Mouse (Mus musculus): ENCODE results near the gene Cyth3. TPM values are rescaled to one million over a fixed set of nuclear protein-coding genes. Genes with fewer than 3 reads are reported as not detected.

The Cyth3 gene
- polyA plus RNA-seq, 1 experiment from 2014 or later: 29.4 TPM

GRCm38 (mm10) chr5:143608175-143608574 is 14.1 kb upstream of the Cyth3 start:
- no peak for ATAC-seq (replicated peaks; ENCODE audit: low FRiP score)
- Histone ChIP-seq H3K27me3 (ENCODE audit: control insufficient read depth, insufficient read depth, low read length) (no peaks in the 10 kb centered on the region), H3K9me3 (ENCODE audit: control insufficient read depth, low read length) (no peaks in the 10 kb centered on the region), H3K36me3 (ENCODE audit: control insufficient read depth, insufficient read depth, low read length) (no peaks in the 10 kb centered on the region), H3K27ac (ENCODE audit: low read depth, low read length) (no peak overlapping the region), H3K4me3 (ENCODE audit: low read depth, low read length) (no peak overlapping the region), H3K4me2 (ENCODE audit: low read depth, low read length, severe bottlenecking) (no peak overlapping the region), H3K9ac (ENCODE audit: low read length) (no peak overlapping the region), H3K4me1 (replicated peaks; ENCODE audit: control insufficient read depth, insufficient read depth, low read length) (no peaks in the 10 kb centered on the region)
- WGBS: 96% methylated on average over 10 of the region's 10 CpGs
- no peak for DNase-seq (ENCODE audit: low spot score)

- H3K4me1 ChIP-seq (replicated peaks; ENCODE audit: control insufficient read depth, insufficient read depth, low read length): no peaks in the 10 kb centered on the region
- no peaks in the 10 kb centered on the region for H3K9me3 ChIP-seq (ENCODE audit: control insufficient read depth, low read length)
- H3K4me3 ChIP-seq (ENCODE audit: low read depth, low read length): no peak overlapping the region
- no peaks in the 10 kb centered on the region for H3K36me3 ChIP-seq (ENCODE audit: control insufficient read depth, insufficient read depth, low read length)
- H3K9ac ChIP-seq (ENCODE audit: low read length): no peak overlapping the region
- no peak overlapping the region for H3K4me2 ChIP-seq (ENCODE audit: low read depth, low read length, severe bottlenecking)
- no peak for DNase-seq (ENCODE audit: low spot score)
- no peaks in the 10 kb centered on the region for H3K27me3 ChIP-seq (ENCODE audit: control insufficient read depth, insufficient read depth, low read length)
- 78% methylated on average over 7 of the region's 7 CpGs for WGBS
- no peak for ATAC-seq (replicated peaks; ENCODE audit: low FRiP score)
- H3K27ac ChIP-seq (ENCODE audit: low read depth, low read length): no peak overlapping the region
Observed at GRCm38 (mm10) chr5:143611954-143612353, 10.3 kb upstream of the Cyth3 start.

GRCm38 (mm10) chr5:143613265-143613664 is 9.0 kb upstream of the Cyth3 start:
- Histone ChIP-seq H3K4me3 (ENCODE audit: low read depth, low read length) (no peak overlapping the region), H3K4me1 (replicated peaks; ENCODE audit: control insufficient read depth, insufficient read depth, low read length) (no peaks in the 10 kb centered on the region), H3K9me3 (ENCODE audit: control insufficient read depth, low read length) (no peaks in the 10 kb centered on the region), H3K36me3 (ENCODE audit: control insufficient read depth, insufficient read depth, low read length) (no peaks in the 10 kb centered on the region), H3K9ac (ENCODE audit: low read length) (no peak overlapping the region), H3K27ac (ENCODE audit: low read depth, low read length) (no peak overlapping the region), H3K27me3 (ENCODE audit: control insufficient read depth, insufficient read depth, low read length) (no peaks in the 10 kb centered on the region), H3K4me2 (ENCODE audit: low read depth, low read length, severe bottlenecking) (no peak overlapping the region)
- DNase-seq (ENCODE audit: low spot score): no peak
- WGBS: 77% methylated on average over 4 of the region's 4 CpGs
- no peak for ATAC-seq (replicated peaks; ENCODE audit: low FRiP score)

- ATAC-seq (replicated peaks; ENCODE audit: low FRiP score): no peak
- H3K4me3 ChIP-seq (ENCODE audit: low read depth, low read length): no peak overlapping the region
- H3K4me1 ChIP-seq (replicated peaks; ENCODE audit: control insufficient read depth, insufficient read depth, low read length): no peaks in the 10 kb centered on the region
- H3K4me2 ChIP-seq (ENCODE audit: low read depth, low read length, severe bottlenecking): no peak overlapping the region
- H3K36me3 ChIP-seq (ENCODE audit: control insufficient read depth, insufficient read depth, low read length): no peaks in the 10 kb centered on the region
- no peaks in the 10 kb centered on the region for H3K9me3 ChIP-seq (ENCODE audit: control insufficient read depth, low read length)
- no peak overlapping the region for H3K27ac ChIP-seq (ENCODE audit: low read depth, low read length)
- H3K9ac ChIP-seq (ENCODE audit: low read length): no peak overlapping the region
- DNase-seq (ENCODE audit: low spot score): no peak
- H3K27me3 ChIP-seq (ENCODE audit: control insufficient read depth, insufficient read depth, low read length): no peaks in the 10 kb centered on the region
- WGBS: 84% methylated on average over 5 of the region's 5 CpGs
Observed at GRCm38 (mm10) chr5:143614519-143614918, 7.7 kb upstream of the Cyth3 start.

GRCm38 (mm10) chr5:143615353-143615752 is 6.9 kb upstream of the Cyth3 start:
- no peaks in the 10 kb centered on the region for H3K4me1 ChIP-seq (replicated peaks; ENCODE audit: control insufficient read depth, insufficient read depth, low read length)
- H3K9ac ChIP-seq (ENCODE audit: low read length): no peak overlapping the region
- DNase-seq (ENCODE audit: low spot score): no peak
- no peak overlapping the region for H3K4me2 ChIP-seq (ENCODE audit: low read depth, low read length, severe bottlenecking)
- H3K36me3 ChIP-seq (ENCODE audit: control insufficient read depth, insufficient read depth, low read length): no peaks in the 10 kb centered on the region
- no peaks in the 10 kb centered on the region for H3K27me3 ChIP-seq (ENCODE audit: control insufficient read depth, insufficient read depth, low read length)
- no peak overlapping the region for H3K27ac ChIP-seq (ENCODE audit: low read depth, low read length)
- no peak for ATAC-seq (replicated peaks; ENCODE audit: low FRiP score)
- 75% methylated on average over 2 of the region's 2 CpGs for WGBS
- no peak overlapping the region for H3K4me3 ChIP-seq (ENCODE audit: low read depth, low read length)
- H3K9me3 ChIP-seq (ENCODE audit: control insufficient read depth, low read length): no peaks in the 10 kb centered on the region

- no peaks in the 10 kb centered on the region for H3K4me1 ChIP-seq (replicated peaks; ENCODE audit: control insufficient read depth, insufficient read depth, low read length)
- DNase-seq (ENCODE audit: low spot score): no peak
- H3K9ac ChIP-seq (ENCODE audit: low read length): no peak overlapping the region
- H3K27me3 ChIP-seq (ENCODE audit: control insufficient read depth, insufficient read depth, low read length): no peaks in the 10 kb centered on the region
- no peak overlapping the region for H3K27ac ChIP-seq (ENCODE audit: low read depth, low read length)
- H3K9me3 ChIP-seq (ENCODE audit: control insufficient read depth, low read length): no peaks in the 10 kb centered on the region
- ATAC-seq (replicated peaks; ENCODE audit: low FRiP score): no peak
- WGBS: 91% methylated on average over 4 of the region's 4 CpGs
- no peak overlapping the region for H3K4me3 ChIP-seq (ENCODE audit: low read depth, low read length)
- no peak overlapping the region for H3K4me2 ChIP-seq (ENCODE audit: low read depth, low read length, severe bottlenecking)
- H3K36me3 ChIP-seq (ENCODE audit: control insufficient read depth, insufficient read depth, low read length): no peaks in the 10 kb centered on the region
Observed at GRCm38 (mm10) chr5:143616116-143616515, 6.1 kb upstream of the Cyth3 start.

GRCm38 (mm10) chr5:143616657-143617329 is 5.5 kb upstream of the Cyth3 start:
- H3K27ac ChIP-seq (ENCODE audit: low read depth, low read length): no peak overlapping the region
- H3K4me1 ChIP-seq (replicated peaks; ENCODE audit: control insufficient read depth, insufficient read depth, low read length): peaks cover 2% of the 10 kb centered on the region; the same call in 1 of the 2 replicates
- no peak overlapping the region for H3K4me3 ChIP-seq (ENCODE audit: low read depth, low read length)
- no peak overlapping the region for H3K4me2 ChIP-seq (ENCODE audit: low read depth, low read length, severe bottlenecking)
- H3K9ac ChIP-seq (ENCODE audit: low read length): no peak overlapping the region
- H3K36me3 ChIP-seq (ENCODE audit: control insufficient read depth, insufficient read depth, low read length): no peaks in the 10 kb centered on the region
- ATAC-seq (replicated peaks; ENCODE audit: low FRiP score): no peak
- H3K27me3 ChIP-seq (ENCODE audit: control insufficient read depth, insufficient read depth, low read length): no peaks in the 10 kb centered on the region
- H3K9me3 ChIP-seq (ENCODE audit: control insufficient read depth, low read length): no peaks in the 10 kb centered on the region
- WGBS: 92% methylated on average over 3 of the region's 3 CpGs
- DNase-seq (ENCODE audit: low spot score): no peak

GRCm38 (mm10) chr5:143617487-143618209 is 4.6 kb upstream of the Cyth3 start:
- no peak overlapping the region for H3K4me2 ChIP-seq (ENCODE audit: low read depth, low read length, severe bottlenecking)
- H3K4me1 ChIP-seq (replicated peaks; ENCODE audit: control insufficient read depth, insufficient read depth, low read length): peaks cover 5% of the 10 kb centered on the region; the same call in 1 of the 2 replicates
- DNase-seq (ENCODE audit: low spot score) (no peak), ATAC-seq (replicated peaks; ENCODE audit: low FRiP score) (no peak)
- H3K27ac ChIP-seq (ENCODE audit: low read depth, low read length): no peak overlapping the region
- no peaks in the 10 kb centered on the region for H3K36me3 ChIP-seq (ENCODE audit: control insufficient read depth, insufficient read depth, low read length)
- no peaks in the 10 kb centered on the region for H3K9me3 ChIP-seq (ENCODE audit: control insufficient read depth, low read length)
- WGBS: 71% methylated on average over 10 of the region's 10 CpGs
- H3K27me3 ChIP-seq (ENCODE audit: control insufficient read depth, insufficient read depth, low read length): no peaks in the 10 kb centered on the region
- no peak overlapping the region for H3K4me3 ChIP-seq (ENCODE audit: low read depth, low read length)
- no peak overlapping the region for H3K9ac ChIP-seq (ENCODE audit: low read length)

GRCm38 (mm10) chr5:143618585-143618984 is 3.7 kb upstream of the Cyth3 start:
- ATAC-seq (replicated peaks; ENCODE audit: low FRiP score) (no peak), DNase-seq (ENCODE audit: low spot score) (no peak)
- Histone ChIP-seq H3K36me3 (ENCODE audit: control insufficient read depth, insufficient read depth, low read length) (no peaks in the 10 kb centered on the region), H3K4me1 (replicated peaks; ENCODE audit: control insufficient read depth, insufficient read depth, low read length) (peaks cover 7% of the 10 kb centered on the region; the same call in 1 of the 2 replicates), H3K27me3 (ENCODE audit: control insufficient read depth, insufficient read depth, low read length) (no peaks in the 10 kb centered on the region), H3K4me3 (ENCODE audit: low read depth, low read length) (no peak overlapping the region), H3K9ac (ENCODE audit: low read length) (no peak overlapping the region), H3K9me3 (ENCODE audit: control insufficient read depth, low read length) (no peaks in the 10 kb centered on the region), H3K4me2 (ENCODE audit: low read depth, low read length, severe bottlenecking) (no peak overlapping the region), H3K27ac (ENCODE audit: low read depth, low read length) (no peak overlapping the region)
- WGBS: 74% methylated on average over 7 of the region's 7 CpGs
